Mouse (Mus musculus) bone marrow macrophage, adult 2 months (primary cell): ENCODE results near the gene Slit3.

Experiments
- CTCF ChIP-seq: IDR thresholded peaks from 2 replicates; pipeline ENCODE4 v1.5.1; 2012; ENCODE audit warnings: low read depth, mild to moderate bottlenecking, low read length, moderate library complexity
- POLR2A ChIP-seq: IDR thresholded peaks from 2 replicates; pipeline ENCODE4 v1.6.1; 2012; ENCODE audit warnings: mild to moderate bottlenecking, low read depth, low read length, borderline replicate concordance

DNA sequence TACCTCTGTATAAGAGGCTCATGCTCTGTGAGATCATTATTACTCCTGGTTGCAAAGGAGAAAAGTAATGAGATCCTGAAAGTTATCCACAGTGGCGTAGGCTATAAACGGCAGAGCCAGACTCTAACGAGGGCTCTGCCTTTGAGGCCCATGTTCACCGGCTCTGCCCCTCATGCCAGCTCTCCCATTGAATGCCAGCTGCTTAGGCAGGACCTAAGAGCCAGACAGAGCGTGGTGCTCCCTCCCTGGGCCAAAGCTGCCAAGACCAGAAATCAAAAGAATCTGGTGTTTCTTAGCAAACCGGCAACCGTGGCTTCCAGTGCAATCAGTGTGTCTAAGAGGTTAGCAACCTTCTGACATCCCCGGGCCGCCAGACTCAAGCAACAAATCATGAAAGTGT, 440.7 kb downstream of the Slit3 start:
- TF ChIP-seq CTCF (no peak), POLR2A (no peak)
